Mouse (Mus musculus): ENCODE measurements around the gene Tctn1.

- TF ChIP-seq CTCF (IDR thresholded peaks at IDR 0.05; ENCODE audit: low read depth, low read length) (no peak), TAL1 (conservative IDR thresholded peaks at IDR 0.05; ENCODE audit: low read depth, low read length) (no peak), POLR2AphosphoS5 (IDR thresholded peaks at IDR 0.05; ENCODE audit: insufficient replicate concordance, low read depth, low read length) (no peak), GATA1 (IDR thresholded peaks at IDR 0.05; ENCODE audit: borderline replicate concordance, low read length) (no peak), GATA2 (IDR thresholded peaks at IDR 0.05; ENCODE audit: borderline replicate concordance, low read depth, low read length) (no peak)
These were observed 15.0 kb downstream of the Tctn1 start for GRCm38 (mm10) chr5:122249281-122249680.
